Mouse (Mus musculus) activated CD4-positive, CD25-positive, alpha-beta regulatory T cell (primary cell): ENCODE measurements around the gene Hivep3. TPM values are rescaled to one million over a fixed set of nuclear protein-coding genes. Genes with fewer than 3 reads are reported as not detected.

ENCODE experiments used
- polyA plus RNA-seq, 2 experiments: library from polyadenylated mRNA; unstranded; fragments of 100-300 nt; shearing (Covaris generic); gene quantifications; one replicate each; pipeline ENCODE4 v1.2.1; 2017

The Hivep3 gene
- 10 to 100 TPM; 29.5 to 42.9 TPM for polyA plus RNA-seq

GRCm38 (mm10) chr4:119733184-119733880 is at the start of gene Hivep3:
Gene Hivep3 (plus strand): TSS chr4:119733784.

GRCm38 (mm10) chr4:120064696-120065095 is 331.1 kb downstream of the Hivep3 start, which contains the start of gene AL607142.1:
Gene AL607142.1 (plus strand): TSS chr4:120064996.

GRCm38 (mm10) chr4:120161166-120161949 is 427.8 kb downstream of the Hivep3 start, which contains the start of gene Edn2:
Gene Edn2 (plus strand): TSS chr4:120161206.

Other genes with a start within 250 kb of the Hivep3 start
- 1 to 10 TPM in 1 of 2 experiments, not detected in 1; 1.6 TPM for gene Rimkla, start 241.2 kb upstream of the Hivep3 start, polyA plus RNA-seq
- gene Foxj3, start 196.8 kb upstream of the Hivep3 start, polyA plus RNA-seq, result 10 to 100 TPM; 34.8 to 39.7 TPM
- gene Frg2f1, start 194.3 kb upstream of the Hivep3 start, polyA plus RNA-seq, result 1 to 10 TPM; 2.5 to 3.4 TPM
- under 1 TPM in 1 of 2 experiments, not detected in 1; 0.31 TPM for gene Guca2a, start 96.1 kb upstream of the Hivep3 start, polyA plus RNA-seq
- gene Guca2b, start 74.8 kb upstream of the Hivep3 start, polyA plus RNA-seq, result not detected